Mouse (Mus musculus): Measurements from ENCODE around the gene Ntn5. TPM values are rescaled to one million over a fixed set of nuclear protein-coding genes. Genes with fewer than 3 reads are reported as not detected.
A peak's percentile ranks its signal among the peaks of the same experiment; 100 is the strongest.
"Not testable (repeated sequence)": the region's sequence is repeated elsewhere in the genome, so short reads cannot be mapped to it uniquely, and the experiment has no call there.

Ntn5 gene
- total RNA-seq, 1 experiment from 2014 or later = not detected

- ATAC-seq (replicated peaks; ENCODE audit: insufficient number of reproducible peaks, low FRiP score, low TSS enrichment, poor library complexity, severe bottlenecking) = no peak
Measured at GRCm38 (mm10) chr7:45649351-45649750, 34.5 kb upstream of the Ntn5 start.

GRCm38 (mm10) chr7:45650484-45650883 lies 33.3 kb upstream of the Ntn5 start:
- ATAC-seq (replicated peaks; ENCODE audit: insufficient number of reproducible peaks, low FRiP score, low TSS enrichment, poor library complexity, severe bottlenecking) = not testable (repeated sequence)

DNA sequence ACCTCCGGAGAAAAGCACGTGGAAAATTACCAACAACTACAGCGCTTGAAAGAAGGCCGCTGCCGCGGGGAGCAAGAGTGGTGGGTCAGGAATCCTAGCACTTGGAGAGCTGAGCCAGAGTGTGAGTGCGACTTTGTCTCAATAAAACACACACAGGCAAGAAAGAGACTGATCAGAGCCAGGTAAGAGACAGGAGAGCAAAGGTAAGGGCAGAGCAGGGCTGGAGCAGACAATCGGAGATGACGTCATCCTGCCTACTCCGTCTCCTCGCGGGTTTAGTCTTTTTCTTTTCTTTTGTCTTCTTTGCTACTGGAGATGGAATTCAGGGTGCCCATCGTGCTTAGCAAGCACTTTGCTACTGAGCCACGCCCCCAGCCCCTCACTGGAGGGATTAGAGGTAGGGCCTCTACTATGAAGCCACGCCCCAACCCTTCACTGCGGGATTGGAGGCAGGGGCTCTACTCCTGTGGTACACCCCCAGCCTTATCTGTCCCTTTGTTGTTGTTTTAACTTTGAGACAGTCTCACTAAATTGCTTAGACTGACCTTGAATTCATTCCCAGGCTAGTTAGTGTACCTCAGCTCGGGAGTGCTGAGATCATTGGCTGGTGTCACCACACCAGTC lies 29.3 kb upstream of the Ntn5 start:
- ATAC-seq (replicated peaks; ENCODE audit: insufficient number of reproducible peaks, low FRiP score, low TSS enrichment, poor library complexity, severe bottlenecking) = no peak

- peak; percentile 91 for ATAC-seq (replicated peaks; ENCODE audit: insufficient number of reproducible peaks, low FRiP score, low TSS enrichment, poor library complexity, severe bottlenecking)
Measured at GRCm38 (mm10) chr7:45660746-45661478, 22.9 kb upstream of the Ntn5 start.

GRCm38 (mm10) chr7:45661702-45662101 lies 22.1 kb upstream of the Ntn5 start:
- ATAC-seq (replicated peaks; ENCODE audit: insufficient number of reproducible peaks, low FRiP score, low TSS enrichment, poor library complexity, severe bottlenecking) = not testable (repeated sequence)

DNA sequence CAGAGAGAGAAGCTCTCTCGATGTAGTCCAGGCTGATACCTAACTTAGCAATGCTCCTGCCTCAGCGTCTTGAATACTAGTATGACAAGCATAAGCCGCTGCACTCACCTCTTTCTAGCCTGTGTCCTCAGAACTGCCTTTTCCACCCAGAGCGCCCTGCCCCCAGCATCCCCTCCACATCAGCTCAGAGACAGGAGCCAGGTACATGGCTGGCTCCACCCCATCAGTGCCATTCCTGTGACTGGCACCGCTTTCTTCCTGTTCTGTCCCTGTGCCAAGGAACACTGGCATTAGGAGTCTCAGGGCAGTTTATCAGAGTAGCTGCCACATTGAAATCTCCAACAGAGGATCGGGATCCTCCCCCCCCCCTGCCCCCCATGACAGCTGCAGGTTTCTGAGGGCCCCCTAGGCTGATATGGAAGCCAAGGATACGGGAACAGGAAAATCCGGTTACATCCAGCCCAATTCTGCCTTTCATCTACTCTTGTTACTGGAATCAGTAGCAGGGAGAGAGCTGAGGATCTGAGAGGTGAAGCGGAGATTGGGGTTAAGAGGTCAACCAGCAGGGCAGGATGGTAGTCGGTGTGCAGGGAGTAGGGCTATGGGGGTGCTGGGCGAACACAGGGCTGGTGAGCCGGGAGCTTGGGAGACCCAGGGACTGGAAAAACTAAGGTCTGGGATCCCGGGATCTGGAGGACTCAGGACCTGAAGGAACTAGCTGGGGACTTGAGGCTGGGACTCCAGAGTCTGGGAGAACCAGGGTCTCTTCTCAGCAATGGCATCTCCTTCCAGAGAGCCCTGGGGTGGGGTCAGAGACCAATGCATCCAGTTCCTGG lies 18.3 kb upstream of the Ntn5 start:
- no peak for ATAC-seq (replicated peaks; ENCODE audit: insufficient number of reproducible peaks, low FRiP score, low TSS enrichment, poor library complexity, severe bottlenecking)

DNA sequence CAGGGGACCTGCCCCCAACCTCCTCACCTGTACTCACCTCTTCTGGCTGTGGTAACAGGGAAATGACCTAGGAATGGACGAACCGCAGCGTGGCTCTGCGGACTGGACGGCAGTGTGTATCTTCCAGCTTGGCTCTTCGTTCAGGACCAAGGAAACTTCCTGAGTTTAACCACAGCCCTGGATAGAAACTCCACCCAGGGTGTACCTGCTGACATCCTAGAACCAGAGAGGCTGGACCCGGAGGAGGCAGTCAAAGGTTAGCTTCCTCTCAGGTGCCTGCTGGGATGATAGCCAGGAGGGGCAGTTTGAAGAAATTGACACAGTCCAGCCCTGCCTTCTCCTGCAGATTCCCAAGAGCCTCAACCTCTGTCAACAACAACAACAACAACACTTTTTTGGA lies 17.7 kb upstream of the Ntn5 start, which contains the start of gene Fut2:
Gene Fut2, minus strand, starts transcription at position 234 of the 400 bp plus-strand sequence.
- ATAC-seq (replicated peaks; ENCODE audit: insufficient number of reproducible peaks, low FRiP score, low TSS enrichment, poor library complexity, severe bottlenecking) = no peak

GRCm38 (mm10) chr7:45667761-45668160 lies 16.1 kb upstream of the Ntn5 start:
- no peak for ATAC-seq (replicated peaks; ENCODE audit: insufficient number of reproducible peaks, low FRiP score, low TSS enrichment, poor library complexity, severe bottlenecking)

DNA sequence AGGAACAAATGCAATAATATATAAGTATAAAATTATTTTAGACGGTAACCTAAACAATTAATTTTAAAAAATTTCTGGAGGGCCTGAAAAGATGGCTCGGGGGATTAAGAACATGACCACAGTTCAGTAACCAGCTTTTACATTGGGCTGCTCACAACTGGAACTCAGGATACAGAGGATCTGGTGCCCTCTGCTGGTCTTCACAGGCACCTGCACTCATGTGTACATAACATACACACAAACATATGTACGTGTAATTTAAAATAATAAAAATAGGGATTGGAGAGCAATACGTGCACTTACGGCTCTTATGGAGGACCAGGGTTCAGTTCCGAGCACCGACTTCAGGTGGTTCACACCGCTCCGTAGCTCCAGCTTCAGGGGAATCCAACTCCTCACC lies 14.9 kb upstream of the Ntn5 start:
- ATAC-seq (replicated peaks; ENCODE audit: insufficient number of reproducible peaks, low FRiP score, low TSS enrichment, poor library complexity, severe bottlenecking) = no peak

- ATAC-seq (replicated peaks; ENCODE audit: insufficient number of reproducible peaks, low FRiP score, low TSS enrichment, poor library complexity, severe bottlenecking) = no peak
Measured at GRCm38 (mm10) chr7:45677627-45678295, 6.1 kb upstream of the Ntn5 start.

DNA sequence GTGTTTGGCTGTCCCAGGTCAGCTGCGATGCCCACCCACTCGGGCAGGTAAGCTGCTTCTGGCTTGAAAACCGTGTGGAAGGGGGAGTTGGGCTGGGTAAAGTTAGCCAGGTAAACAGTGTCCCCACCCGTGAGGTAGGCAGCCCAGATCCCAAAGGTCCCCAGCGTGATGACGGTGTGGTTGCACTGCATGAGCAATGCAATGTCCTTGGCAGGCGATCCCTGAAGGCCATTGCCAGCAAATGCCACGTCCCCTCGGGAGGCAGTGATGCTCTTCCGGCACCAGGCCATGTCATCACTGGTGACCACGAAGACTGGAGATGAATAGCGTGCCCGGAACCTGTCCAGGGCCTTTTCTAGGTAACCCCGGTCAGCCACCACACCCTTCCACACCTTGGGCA lies 5.3 kb upstream of the Ntn5 start:
- ATAC-seq (replicated peaks; ENCODE audit: insufficient number of reproducible peaks, low FRiP score, low TSS enrichment, poor library complexity, severe bottlenecking) = no peak

- no peak for ATAC-seq (replicated peaks; ENCODE audit: insufficient number of reproducible peaks, low FRiP score, low TSS enrichment, poor library complexity, severe bottlenecking)
Measured at GRCm38 (mm10) chr7:45679966-45680621, 3.7 kb upstream of the Ntn5 start.

GRCm38 (mm10) chr7:45681046-45681736 lies 2.6 kb upstream of the Ntn5 start:
- ATAC-seq (replicated peaks; ENCODE audit: insufficient number of reproducible peaks, low FRiP score, low TSS enrichment, poor library complexity, severe bottlenecking) = no peak

DNA sequence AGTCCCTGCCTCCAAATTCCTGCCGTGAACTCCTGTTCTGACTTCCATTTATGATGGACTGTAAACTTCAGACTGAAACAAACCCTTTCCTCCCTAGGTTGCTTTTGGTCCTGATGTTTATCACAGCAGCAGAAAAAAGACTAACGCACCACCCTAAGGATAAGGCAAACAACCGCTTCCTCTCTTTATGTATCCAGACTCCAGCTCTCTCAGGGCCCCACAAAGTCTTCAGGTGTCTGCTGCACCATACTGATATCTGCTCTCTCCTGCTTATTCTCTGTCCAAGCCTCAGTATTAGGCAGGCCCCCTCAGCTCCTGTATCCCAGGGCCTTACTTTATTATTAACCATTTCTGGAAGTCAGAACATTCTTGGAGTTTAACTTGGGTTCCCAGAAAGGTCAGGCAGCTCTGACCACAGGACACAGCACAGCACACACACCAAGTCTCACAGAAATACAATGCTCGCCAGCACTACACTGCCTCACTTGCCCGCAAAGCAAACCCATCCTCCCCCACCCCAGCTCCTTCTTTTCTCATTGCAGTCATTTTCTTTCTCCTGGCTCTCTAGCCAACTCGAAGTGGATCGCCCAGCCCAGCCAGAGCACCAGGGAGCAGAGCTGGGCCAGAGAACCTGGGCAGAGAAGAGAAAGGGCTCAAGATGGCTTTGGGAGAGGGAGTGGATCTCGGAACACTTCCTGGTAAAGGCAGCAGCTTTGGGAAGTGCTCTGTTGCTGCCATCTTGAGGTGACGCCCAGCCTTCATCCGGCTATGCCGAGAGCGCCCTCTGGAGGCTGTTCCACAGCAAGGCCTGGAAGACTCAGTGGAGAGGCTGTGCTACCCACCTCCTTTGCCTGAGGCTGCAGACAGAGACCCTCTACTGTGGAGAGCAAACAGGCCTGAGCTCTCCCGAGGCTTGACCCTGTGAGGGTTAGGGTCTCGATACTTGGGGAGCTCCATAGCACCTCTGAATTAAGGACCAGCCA lies 1.4 kb upstream of the Ntn5 start:
- ATAC-seq (replicated peaks; ENCODE audit: insufficient number of reproducible peaks, low FRiP score, low TSS enrichment, poor library complexity, severe bottlenecking) = peak; percentile 79

DNA sequence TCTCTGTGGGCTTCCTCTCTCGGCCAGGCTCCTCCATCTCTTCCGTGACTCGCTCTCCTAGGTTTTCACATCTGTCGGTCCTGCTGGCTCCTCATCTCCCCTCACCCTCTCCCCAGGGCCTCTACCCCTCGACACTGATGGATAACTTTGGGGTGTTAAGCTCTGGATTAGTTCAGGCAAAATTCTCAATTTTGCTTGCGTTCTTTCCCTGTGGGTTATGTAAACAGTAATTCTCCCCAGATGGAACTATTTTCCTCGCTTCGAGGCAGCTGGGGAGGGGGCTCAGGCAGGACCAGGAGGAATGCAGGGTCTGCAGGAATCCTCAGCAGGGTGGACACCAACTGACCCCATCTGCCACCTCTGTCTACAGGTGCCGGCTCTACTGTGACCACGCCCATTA lies 2.0 kb downstream of the Ntn5 start:
- no peak for ATAC-seq (replicated peaks; ENCODE audit: insufficient number of reproducible peaks, low FRiP score, low TSS enrichment, poor library complexity, severe bottlenecking)

DNA sequence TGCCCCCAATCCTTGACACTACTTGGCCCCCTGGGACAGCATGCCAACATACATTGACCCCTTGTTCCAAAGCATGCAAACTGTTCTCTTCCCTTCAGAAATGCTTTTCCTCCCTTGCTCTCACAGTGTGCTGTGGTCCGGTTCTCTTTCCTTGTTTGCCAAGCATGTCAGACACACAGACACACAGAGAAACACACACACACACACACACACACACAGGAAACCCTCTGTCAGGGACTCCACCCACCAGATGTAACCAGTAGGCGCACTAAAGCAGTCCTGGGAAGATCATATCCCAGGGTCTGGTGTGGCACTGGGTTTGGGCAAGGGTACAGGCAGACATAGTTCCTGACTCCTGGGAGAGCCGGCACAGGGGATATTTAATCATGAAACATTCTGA lies 3.0 kb downstream of the Ntn5 start:
- ATAC-seq (replicated peaks; ENCODE audit: insufficient number of reproducible peaks, low FRiP score, low TSS enrichment, poor library complexity, severe bottlenecking) = no peak

DNA sequence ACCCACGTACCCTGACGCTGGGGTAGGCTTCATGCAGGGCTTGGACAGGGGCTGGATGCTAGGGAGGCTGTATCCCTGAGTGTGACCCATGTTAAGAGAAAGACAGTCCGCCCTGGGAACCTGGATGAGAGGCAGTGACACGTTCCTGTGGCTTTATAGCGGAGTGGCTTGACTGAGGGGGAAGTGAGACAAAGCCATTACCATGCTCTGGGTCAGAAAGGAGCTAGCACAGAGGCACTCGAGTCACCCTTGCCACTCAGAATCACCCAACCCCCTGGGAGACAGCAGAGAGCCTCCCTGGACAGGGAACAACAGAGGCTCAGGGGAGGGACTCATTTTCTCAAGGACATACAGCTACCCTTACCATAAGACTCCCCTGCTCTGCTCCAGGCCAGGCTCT lies 5.3 kb downstream of the Ntn5 start:
- ATAC-seq (replicated peaks; ENCODE audit: insufficient number of reproducible peaks, low FRiP score, low TSS enrichment, poor library complexity, severe bottlenecking) = peak; percentile 7; the same call in 1 of the 2 replicates

Data from monocyte, adult 5-6 weeks (primary cell).